ENCODE assay signal across 9 mouse cellular contexts in genomic region chr9:103146703-103147102, GRCm38 (mm10). TPM values are rescaled to one million over a fixed set of nuclear protein-coding genes. Genes with fewer than 3 reads are reported as not detected.
DNase-seq lines count a peak whose midpoint lies in the region; ATAC-seq and TF ChIP-seq lines count a peak whose summit lies in the region.
"Had no signal": no experiment of that assay in that cellular context is flagged by ENCODE, and none has a peak within 500 bp of the region (broad histone marks: within the 10 kb centered on the region; RNA-seq: fewer than 3 reads in every experiment).

No protein-coding gene starts in this region.

- DNase-seq in thymus, postnatal 0 days (ENCODE audit: low spot score), result peak; percentile 7
- no peak for DNase-seq in thymus, postnatal 4 days
- peak; percentile 64 for DNase-seq in forebrain, embryonic 11.5 days (ENCODE audit: low spot score)
- peak; percentile 63 for DNase-seq in layer of hippocampus, adult 9-11 months
- DNase-seq in splenic B cell, adult 2 months (ENCODE audit: low read depth, low spot score), result peak; percentile 75
- DNase-seq in adrenal gland, postnatal 10 days, result no peak
- no peak for DNase-seq in cerebellum, postnatal 25 days
- DNase-seq in stomach, postnatal 0 days (ENCODE audit: low spot score), result no peak
- DNase-seq: liver, embryonic 13.5 days had no signal

- peak overlapping the region; percentile 51 for H3K27ac ChIP-seq in forebrain, embryonic 11.5 days (ENCODE audit: low read depth, low read length)
- H3K27ac ChIP-seq in stomach, postnatal 0 days (replicated peaks), result no peak overlapping the region
- H3K27ac ChIP-seq: liver, embryonic 13.5 days had no signal

- no peak overlapping the region for H3K9ac ChIP-seq in forebrain, embryonic 11.5 days (ENCODE audit: low read length)
- H3K9ac ChIP-seq in stomach, postnatal 0 days (ENCODE audit: low read length), result no peak overlapping the region
- H3K9ac ChIP-seq: liver, embryonic 13.5 days had no signal

- TF ChIP-seq EP300 in stomach, postnatal 0 days (optimal IDR thresholded peaks at IDR 0.05), result no peak

- peak; percentile 91 for ATAC-seq in forebrain, embryonic 11.5 days (replicated peaks; ENCODE audit: low FRiP score)
- ATAC-seq in stomach, postnatal 0 days (ENCODE audit: low FRiP score, low TSS enrichment), result no peak

- WGBS in forebrain, embryonic 11.5 days, result 21% methylated on average over 9 of the region's 9 CpGs
- WGBS in stomach, postnatal 0 days, result 41% methylated on average over 9 of the region's 9 CpGs

- no peaks in the 10 kb centered on the region for H3K9me3 ChIP-seq in forebrain, embryonic 11.5 days (ENCODE audit: control insufficient read depth, low read length)
- H3K9me3 ChIP-seq in stomach, postnatal 0 days (ENCODE audit: control insufficient read depth, low read length), result no peaks in the 10 kb centered on the region
- H3K9me3 ChIP-seq: liver, embryonic 13.5 days had no signal

- H3K4me1 ChIP-seq in forebrain, embryonic 11.5 days (replicated peaks; ENCODE audit: control insufficient read depth, insufficient read depth, low read length), result peaks cover 16% of the 10 kb centered on the region; the same call in 1 of the 2 replicates
- no peaks in the 10 kb centered on the region for H3K4me1 ChIP-seq in stomach, postnatal 0 days (replicated peaks; ENCODE audit: control insufficient read depth, insufficient read depth)
- H3K4me1 ChIP-seq: liver, embryonic 13.5 days had no signal

- H3K4me2 ChIP-seq in forebrain, embryonic 11.5 days (ENCODE audit: low read depth, low read length, severe bottlenecking), result no peak overlapping the region; the same call in 1 of the 2 replicates
- no peak overlapping the region for H3K4me2 ChIP-seq in stomach, postnatal 0 days (replicated peaks; ENCODE audit: low read depth)
- H3K4me2 ChIP-seq: liver, embryonic 13.5 days had no signal

- H3K27me3 ChIP-seq in forebrain, embryonic 11.5 days (ENCODE audit: control insufficient read depth, insufficient read depth, low read length), result no peaks in the 10 kb centered on the region
- H3K27me3 ChIP-seq in splenic B cell, adult 2 months (ENCODE audit: control insufficient read depth, insufficient read depth, low read length, poor library complexity, severe bottlenecking), result no peaks in the 10 kb centered on the region
- no peaks in the 10 kb centered on the region for H3K27me3 ChIP-seq in stomach, postnatal 0 days (ENCODE audit: control insufficient read depth, insufficient read depth, low read length)
- H3K27me3 ChIP-seq: liver, embryonic 13.5 days had no signal

- no peak for TF ChIP-seq CTCF in stomach, postnatal 0 days (IDR thresholded peaks at IDR 0.05; ENCODE audit: low read depth)

- H3K36me3 ChIP-seq in forebrain, embryonic 11.5 days (ENCODE audit: control insufficient read depth, insufficient read depth, low read length), result no peaks in the 10 kb centered on the region
- H3K36me3 ChIP-seq in splenic B cell, adult 2 months (ENCODE audit: control insufficient read depth, insufficient read depth, low read length, poor library complexity, severe bottlenecking), result no peaks in the 10 kb centered on the region
- H3K36me3 ChIP-seq in stomach, postnatal 0 days (ENCODE audit: control insufficient read depth, insufficient read depth, low read length), result no peaks in the 10 kb centered on the region
- H3K36me3 ChIP-seq: liver, embryonic 13.5 days had no signal

- H3K4me3 ChIP-seq in forebrain, embryonic 11.5 days (ENCODE audit: low read depth, low read length), result no peak overlapping the region
- no peak overlapping the region for H3K4me3 ChIP-seq in stomach, postnatal 0 days (ENCODE audit: low read depth, low read length)
- H3K4me3 ChIP-seq: liver, embryonic 13.5 days had no signal

RNA-seq across cellular contexts. Expression of gene Rab6b, which starts 35.1 kb away (rescaled TPM):
- polyA plus RNA-seq in thymus, postnatal 0 days (2015; fragmentation: Nextera tagmentation; extraction: Ambion mirVana), result 4.3 and 5.3 TPM in 2 replicates
- 12.5 and 13.6 TPM in 2 replicates for polyA plus RNA-seq in forebrain, embryonic 11.5 days (2014; fragmentation: Nextera tagmentation; extraction: Ambion mirVana)
- 10 to 100 TPM in 1 of 2 experiments, 1 to 10 TPM in 1; 7.0 to 14.7 TPM for total RNA-seq in adrenal gland, postnatal 10 days (2021)
- 3.3 and 4.1 TPM in 2 replicates for polyA plus RNA-seq in stomach, postnatal 0 days (2015; fragmentation: Nextera tagmentation; extraction: Ambion mirVana)

RNA-seq across cellular contexts. Expression of gene Srprb, which starts 55.2 kb away (rescaled TPM):
- polyA plus RNA-seq in thymus, postnatal 0 days (2015; fragmentation: Nextera tagmentation; extraction: Ambion mirVana), result 26.9 and 27.0 TPM in 2 replicates
- 59.4 and 66.6 TPM in 2 replicates for polyA plus RNA-seq in forebrain, embryonic 11.5 days (2014; fragmentation: Nextera tagmentation; extraction: Ambion mirVana)
- 10 to 100 TPM; 21.9 to 26.8 TPM for total RNA-seq in adrenal gland, postnatal 10 days (2021)
- polyA plus RNA-seq in stomach, postnatal 0 days (2015; fragmentation: Nextera tagmentation; extraction: Ambion mirVana), result 29.4 and 33.7 TPM in 2 replicates

Comparison
In these comparisons a context has a peak if more than half of its experiments do, and no peak if none do; other contexts are left out.
1. DNase-seq: peak in thymus, postnatal 0 days (single experiment), forebrain, embryonic 11.5 days (single experiment), layer of hippocampus, adult 9-11 months (single experiment) and splenic B cell, adult 2 months (single experiment); none in thymus, postnatal 4 days (single experiment), adrenal gland, postnatal 10 days (single experiment), cerebellum, postnatal 25 days (0 of 2) and stomach, postnatal 0 days (single experiment).